Mouse (Mus musculus): ENCODE results near the gene Lama1.

Gene Lama1

DNA sequence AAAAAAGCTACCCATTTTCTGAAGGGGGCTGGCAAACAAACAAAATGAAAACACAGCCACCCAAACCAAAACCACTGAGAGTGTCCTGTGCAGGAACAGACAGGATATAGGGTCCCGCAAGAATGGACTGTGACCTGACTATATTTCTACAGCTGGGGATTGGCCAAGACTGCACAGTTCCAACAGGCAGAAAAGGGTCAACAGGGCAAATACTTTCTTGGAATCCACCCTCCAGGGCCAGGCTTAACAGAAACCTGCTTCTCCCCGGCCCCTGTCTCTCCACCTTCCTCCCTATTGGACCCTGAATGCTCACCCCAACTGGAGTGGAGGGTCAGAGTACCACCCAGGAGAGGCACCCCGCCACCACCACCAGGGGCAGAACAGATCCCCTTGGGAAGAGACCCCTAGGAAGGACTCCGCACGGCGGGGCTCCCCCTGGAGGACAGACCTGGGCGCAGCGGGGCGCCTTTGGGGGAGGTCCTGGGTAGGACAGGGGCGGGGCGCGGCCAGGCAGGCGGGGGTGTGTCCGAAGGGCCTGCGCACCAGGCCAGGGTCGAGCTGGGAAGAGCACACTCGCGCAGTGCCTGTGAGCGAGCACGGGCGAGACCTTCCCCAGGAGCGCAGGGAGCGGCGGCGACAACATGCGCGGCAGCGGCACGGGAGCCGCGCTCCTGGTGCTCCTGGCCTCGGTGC, at the start of gene Lama1:
TSS of gene Lama1 (plus strand) at position 566 of the 693 bp plus-strand sequence.
- peak; percentile 47 for DNase-seq (ENCODE audit: low read depth)

DNA sequence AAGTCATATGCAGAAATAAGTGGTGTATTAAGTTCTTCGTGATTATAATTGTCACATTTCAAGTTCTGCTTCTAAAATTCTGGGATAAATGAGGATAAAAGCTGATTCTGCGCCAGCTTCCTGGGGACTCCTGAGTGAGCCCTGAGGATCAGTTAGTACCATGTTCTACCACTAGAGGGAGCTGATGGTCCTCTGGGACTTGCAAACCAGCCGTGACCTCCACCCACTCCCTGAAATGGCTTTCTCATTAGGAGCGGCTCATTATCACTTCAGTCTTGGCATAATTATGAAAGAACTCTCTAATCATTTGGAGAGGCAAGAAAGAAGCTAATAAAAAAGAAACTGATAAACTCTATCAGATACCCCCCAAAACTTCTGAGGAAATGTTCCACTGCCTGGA, 45.6 kb upstream of the Lama1 start:
- peak; percentile 42 for DNase-seq (ENCODE audit: low read depth)

DNA sequence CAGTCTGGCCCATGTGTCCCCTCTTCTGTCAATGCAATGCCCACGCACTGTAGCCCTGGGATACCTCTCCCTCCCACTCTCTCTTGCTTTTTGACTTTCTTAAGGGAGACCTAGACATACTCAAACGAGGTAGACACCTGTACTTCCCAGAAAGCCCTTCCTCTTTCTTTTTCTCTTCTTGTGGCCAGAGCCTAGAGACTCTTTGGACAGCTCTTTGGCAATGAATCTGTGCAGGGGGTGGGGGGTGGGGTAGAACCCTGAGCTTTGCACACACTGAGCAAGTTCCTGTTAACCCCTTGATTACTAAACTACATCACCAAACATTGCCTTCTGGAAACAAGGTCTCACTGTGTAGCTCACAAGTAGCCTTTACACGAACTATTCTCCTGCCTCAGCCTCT, 32.8 kb upstream of the Lama1 start:
- DNase-seq (ENCODE audit: low read depth) = no peak

DNA sequence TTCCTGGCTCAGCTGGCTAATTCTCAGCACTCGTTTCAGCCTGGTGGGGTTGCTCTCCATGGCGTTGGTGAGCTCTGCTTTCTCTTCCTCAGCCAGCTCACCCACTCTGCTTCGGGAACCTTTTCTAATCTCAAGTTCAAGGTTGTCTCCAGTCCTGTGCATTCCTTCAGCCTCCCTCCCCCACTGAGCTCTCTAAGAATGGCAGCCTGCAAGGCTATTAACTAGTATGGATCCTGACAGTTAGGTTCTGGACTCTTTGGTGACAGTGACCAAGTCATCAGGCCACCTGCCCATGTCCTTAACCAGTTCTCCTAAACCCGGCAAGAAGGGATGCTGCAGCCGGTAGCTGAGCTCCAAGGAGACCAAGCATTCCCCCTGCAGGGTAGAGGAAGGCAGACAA, 30.1 kb upstream of the Lama1 start:
- no peak for DNase-seq (ENCODE audit: low read depth)

DNA sequence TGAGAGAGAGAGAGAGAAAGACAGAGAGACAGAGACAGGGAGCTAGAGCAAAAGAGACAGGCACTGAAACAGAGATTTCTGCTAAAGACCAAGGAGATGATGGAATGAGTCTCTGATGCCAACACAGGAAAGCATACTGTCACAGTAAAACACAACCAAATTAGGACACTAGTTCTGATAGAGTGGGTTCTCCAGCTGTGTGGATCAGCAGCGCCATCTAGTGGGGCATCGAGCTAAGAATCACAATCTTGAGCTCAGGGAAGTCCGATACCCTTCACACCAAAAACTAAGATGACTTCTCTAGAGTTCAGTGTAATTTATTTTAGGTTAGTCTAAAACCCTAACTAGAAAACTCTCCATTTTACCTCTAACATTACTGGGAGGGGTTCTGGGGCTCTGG, 29.1 kb upstream of the Lama1 start:
- peak; percentile 33 for DNase-seq (ENCODE audit: low read depth)

DNA sequence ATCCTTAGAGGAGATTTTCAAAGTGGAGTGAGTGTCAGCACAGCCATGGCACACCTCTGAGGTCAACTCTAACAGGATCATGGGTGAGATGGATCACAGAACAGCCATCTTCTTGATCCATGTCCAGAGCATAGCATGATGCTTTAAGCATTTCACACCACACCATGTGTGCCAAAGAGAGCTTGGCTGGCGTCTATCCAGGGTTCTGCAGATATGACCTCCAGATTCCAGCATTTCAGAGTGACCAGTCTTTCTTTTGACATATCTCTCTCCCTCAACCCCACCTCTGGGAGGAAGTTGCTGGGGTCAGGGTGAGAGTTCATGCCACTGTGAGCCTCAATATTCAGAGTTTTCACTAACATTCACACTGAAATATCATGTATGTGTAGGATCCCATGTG, 18.5 kb upstream of the Lama1 start:
- DNase-seq (ENCODE audit: low read depth) = no peak

DNA sequence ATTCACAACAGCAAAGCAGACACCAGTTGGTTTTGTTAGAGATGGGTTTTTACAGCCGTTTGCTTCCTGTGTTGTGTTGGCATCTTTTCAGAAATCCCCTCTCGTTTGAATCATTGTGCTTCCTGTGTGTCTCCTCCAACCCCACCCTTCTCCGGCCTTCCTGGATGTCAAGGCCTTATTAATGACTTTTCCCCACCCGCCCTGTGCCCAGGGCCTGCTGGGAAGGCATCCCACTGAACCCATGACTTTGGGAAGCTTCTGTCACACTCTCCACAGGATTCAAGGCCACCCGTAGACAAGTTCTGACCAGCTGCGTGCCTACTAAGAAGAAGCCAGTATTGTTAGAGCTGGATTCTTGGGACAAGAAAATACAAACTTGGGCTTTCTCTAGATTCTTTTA, 16.0 kb upstream of the Lama1 start:
- DNase-seq (ENCODE audit: low read depth) = no peak

DNA sequence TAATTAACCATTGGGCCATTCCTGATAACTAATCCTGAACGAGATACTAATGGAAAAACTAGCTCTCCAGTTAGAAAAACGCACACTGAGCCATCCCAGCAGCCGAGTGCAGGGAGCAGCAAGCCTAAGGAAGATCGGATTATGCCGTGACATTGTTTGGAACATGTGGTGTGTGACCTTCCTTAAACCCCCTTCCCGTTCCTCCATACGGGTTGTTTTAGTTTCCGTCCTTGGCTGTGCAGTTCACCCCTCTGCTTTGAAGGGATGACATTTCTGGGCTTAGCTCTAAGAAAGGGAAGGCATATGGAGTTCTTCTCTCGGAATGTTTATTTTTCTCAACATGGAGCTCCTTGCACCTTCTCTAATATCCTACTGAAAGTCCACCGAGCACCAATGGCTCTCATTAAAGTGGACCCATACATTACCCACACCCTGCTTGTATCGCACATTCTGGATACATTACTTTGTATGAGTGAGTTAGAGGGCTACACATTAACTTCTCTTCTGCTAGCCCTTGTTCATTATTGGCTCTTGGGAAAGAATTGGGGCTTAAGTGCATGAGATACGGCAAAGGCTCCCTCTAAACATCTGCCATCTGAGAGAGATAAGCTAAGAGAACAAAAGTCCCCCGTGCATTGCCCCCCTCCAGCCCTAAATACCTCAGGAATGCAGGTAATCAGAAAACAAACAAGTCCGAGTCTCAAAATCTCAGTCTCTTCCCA, 11.9 kb upstream of the Lama1 start:
- DNase-seq (ENCODE audit: low read depth) = no peak

DNA sequence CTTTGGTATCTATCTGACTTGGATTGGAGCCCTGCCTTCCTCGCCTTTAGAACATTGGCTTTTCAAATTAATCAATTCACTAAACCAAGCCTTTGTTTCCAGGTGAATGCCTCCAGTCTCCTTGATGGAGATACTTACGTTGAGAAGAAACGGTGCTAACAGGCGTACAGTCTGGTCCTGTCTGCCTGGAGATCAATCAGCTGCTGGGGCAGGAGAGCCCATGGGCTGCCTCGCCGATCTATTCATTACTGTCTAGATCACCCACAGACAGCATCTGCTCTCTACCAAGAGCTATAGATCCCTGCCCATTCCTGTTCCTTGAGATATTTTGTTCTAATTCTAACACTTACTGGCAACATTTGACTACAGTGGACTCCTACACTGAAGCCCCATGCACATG, 9.6 kb upstream of the Lama1 start:
- DNase-seq (ENCODE audit: low read depth) = no peak

DNA sequence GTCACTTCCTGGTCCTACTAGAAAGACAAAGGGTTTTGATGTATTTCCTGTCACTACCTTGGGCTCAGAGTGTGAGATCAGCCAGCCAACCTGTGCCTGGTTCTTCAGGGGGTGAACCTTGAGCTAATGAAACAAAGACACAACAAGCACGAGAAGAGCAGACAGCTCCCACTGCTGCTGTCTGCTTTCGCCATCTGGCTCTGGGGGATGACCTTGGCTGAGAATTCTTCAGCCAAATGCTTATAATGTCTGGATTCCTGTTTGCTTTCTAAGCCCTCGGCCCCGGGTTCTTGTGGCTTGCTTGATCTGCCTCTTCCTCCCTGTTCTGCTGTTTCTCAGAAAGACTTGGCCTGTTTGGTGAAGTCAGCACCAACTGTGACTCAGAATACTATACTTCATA, 6.4 kb upstream of the Lama1 start:
- no peak for DNase-seq (ENCODE audit: low read depth)

DNA sequence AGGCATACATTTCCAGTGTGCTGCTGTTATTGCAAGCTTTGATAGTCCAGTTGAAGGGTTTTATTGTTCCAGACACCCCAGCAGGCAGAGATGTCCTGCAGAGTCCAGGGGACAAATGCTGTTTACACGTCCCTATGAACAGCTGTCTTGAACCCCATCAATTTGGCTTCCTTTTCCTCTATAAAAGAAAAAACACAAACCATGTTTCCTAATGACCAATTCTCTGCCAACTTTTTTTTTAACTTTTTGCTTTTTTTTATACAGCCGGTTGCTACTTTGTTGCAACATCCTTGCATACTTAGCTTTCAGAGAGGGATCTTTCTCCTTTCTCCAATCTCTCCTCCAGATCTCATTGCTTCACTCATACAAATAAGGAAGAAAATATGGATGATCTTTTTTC, 4.4 kb upstream of the Lama1 start:
- DNase-seq (ENCODE audit: low read depth) = no peak

DNA sequence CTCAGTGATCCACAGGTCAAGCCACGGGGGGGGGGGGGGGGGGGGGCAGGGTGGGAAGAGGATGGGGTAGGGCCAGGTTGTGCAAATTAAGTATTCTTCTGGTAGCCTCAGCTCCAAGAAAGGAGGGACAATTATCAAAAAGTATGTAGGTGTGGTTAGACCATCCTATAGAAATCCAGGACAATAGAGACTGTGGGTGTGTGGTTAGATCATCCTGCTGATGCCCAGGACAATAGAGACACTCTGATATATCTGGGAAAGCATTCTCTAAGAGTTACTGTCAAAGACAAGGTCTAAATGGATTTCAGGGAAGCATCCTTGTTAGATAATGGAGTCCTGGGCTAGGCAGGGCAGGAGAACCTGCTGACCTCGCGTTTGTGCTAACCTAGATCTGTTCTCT, 3.2 kb upstream of the Lama1 start:
- no peak for DNase-seq (ENCODE audit: low read depth)

DNA sequence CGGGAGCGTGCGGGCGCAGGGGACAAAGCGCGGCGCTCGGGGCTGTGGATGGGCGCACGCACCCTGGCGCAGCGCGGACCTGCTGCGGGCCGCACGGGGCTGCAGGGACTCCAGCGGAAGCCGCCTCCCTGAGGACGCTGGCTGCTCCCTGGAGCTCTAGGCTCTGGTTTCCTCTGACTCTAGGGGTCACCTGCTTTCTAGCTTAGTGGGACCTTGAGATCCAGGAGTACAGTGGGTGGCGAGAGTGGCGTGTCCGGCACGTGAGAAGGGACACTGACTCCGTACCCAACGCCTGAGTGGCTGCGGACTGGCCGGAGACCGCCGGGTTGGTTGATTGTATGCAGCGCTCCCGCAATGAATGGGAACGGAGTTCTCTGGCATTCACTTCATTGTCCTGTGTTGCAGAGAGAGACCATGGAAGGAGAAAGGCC, 417 bp downstream of the Lama1 start:
- DNase-seq (ENCODE audit: low read depth) = no peak

DNA sequence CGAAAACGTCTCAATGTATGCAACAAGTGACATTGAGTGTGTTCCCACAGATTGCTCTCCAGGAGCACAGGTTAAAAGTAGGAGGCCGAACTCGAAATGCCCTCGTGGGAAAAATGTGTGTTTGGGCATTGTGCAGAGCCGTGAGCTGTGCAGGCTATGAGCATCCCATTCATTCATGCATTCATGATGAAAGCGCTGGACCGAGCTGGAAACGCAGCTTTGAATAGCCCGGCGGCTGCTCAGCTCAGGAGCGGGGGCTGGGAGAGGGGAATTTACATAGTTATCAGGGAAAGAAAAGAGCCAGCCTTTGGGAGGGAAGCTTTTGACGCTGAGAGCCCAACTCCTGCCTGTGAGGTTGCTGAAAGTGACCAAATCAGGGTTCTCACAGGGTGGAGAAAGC, 1.2 kb downstream of the Lama1 start:
- no peak for DNase-seq (ENCODE audit: low read depth)

DNA sequence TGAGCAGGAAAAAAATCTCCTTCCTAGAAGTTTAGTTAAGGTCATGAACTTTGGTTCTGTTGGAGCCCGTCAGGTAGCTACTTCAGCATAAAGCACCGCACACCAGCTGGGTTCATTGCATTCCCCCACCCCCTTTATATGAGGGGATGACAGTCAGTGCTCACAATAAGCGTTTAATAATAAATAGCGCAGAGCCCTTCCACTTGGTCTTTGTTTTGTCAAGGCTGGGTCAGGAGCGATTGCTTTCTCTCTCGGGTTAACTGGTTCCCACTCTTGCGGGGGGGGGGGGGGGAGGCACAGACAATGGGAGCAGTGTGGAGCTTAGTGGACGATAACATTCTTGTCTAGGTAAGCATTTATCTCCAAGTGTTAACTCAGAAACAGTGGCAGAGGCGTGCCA, 4.7 kb downstream of the Lama1 start:
- no peak for DNase-seq (ENCODE audit: low read depth)

DNA sequence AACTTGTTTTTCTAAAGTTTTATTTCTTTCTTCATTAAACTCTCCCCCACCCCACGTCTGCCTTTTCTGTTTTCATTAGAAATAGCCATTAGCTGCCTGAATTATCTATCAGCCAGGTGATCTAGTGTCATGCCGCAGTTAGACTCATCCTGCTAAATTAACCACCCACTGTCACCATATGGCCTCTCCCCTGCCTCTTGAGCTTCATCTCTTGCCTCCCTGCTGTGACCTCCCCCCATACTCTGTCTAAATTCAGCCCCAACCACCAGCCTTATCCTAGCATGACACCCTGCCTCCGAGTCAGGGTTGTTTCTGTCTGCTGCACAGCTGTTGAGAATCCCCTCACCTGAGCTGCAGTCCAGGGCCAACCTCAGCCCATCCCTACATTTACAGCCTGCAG, 5.9 kb downstream of the Lama1 start:
- no peak for DNase-seq (ENCODE audit: low read depth)

DNA sequence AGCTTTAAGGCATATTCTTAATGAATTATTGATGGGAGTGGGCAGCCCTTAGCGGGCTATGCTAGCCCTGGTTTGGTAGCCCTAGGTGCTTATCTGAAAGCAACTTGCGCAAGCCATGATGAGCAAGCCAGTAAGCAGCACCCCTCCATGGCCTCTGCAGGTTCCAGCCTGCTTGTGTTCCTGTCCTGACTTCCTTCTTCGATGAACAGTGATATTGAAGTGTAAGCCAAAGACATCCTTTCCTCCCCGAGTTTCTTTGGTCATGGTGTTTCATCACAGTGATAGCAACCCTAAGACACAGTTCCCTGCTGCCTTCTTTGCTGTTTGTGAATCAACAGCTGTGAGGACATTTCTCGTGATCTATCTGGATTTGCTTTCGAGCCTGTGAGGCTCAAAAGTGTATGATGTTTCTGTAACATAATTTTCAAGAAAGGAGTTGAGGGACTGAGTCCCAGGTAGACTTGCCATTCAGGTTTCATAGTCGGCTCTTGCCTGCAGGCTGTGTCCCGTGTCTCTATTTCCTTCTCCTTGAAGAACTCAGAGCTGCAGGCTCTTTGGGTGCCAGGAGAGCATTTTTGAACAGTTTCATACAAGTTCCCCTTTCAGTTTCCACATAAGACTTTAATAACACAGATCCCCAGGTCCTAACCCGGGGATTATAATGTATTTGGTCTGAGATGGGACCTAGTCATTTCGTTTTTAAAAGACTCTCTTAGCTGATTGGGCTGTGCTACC, 8.1 kb downstream of the Lama1 start:
- DNase-seq (ENCODE audit: low read depth) = no peak

DNA sequence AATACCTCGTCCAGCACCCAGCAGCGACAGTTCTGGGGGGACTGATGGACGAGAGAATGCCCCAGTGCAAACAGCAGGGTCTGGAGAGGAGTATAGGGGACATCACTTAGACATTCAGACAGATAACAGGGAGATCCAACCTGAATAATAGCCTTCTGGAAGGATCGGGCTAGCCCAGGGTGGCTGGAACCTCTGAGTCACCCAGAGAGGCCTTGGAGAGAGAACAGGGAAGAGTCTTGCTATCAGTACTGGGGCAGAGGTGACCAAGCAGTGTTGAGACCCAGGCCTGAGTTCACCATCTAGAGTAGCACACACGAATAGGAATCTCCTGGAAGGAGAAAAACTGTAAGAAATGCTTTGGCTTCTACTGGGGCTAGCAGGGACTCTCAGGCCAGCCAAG, 9.3 kb downstream of the Lama1 start:
- DNase-seq (ENCODE audit: low read depth) = no peak

DNA sequence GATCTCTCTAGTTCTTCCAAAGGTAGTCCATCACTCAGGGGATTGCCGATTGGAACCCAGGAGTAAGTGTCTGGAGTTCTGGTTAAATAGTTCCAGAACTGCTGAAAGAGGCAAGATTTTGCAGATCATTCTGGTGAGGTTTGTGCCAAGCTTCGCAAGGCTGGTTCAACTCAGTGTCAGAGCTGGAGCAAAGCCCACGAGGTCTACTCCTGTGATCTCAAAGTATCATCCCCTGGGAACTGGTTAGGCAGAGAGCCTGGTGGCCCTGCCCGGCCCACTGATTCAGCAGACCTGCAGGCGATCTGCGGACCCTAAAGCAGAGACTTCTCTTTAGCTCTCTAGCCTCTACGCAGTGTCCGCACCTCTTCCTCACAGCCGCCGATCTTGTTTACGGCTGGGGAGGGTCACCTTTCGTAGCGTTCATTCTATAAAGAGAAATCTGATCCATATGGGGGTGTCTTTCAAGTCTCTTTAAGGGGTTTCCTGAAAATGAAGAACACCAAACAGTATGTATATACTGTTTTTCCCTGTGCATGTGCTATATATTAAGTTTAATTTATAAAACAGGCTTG, 10.8 kb downstream of the Lama1 start:
- no peak for DNase-seq (ENCODE audit: low read depth)

DNA sequence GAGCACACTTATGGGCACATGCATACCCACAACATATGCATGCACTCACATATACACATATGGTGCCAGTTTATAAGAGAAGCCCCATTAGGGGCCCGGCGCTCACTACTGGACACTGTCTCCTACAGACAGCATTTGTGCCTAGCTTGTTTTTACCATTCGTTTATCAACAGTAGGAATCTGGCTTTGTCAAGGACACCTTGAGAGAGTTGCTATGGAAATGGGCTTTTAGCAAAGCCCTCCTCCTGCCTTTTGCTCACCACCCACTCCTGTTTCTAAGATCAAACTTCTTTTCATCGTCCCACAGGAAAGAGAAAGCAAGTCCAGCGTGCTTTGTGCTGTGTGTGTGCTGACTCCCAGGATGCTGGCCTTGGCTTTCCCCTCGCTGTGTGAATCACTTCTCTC, 13.3 kb downstream of the Lama1 start:
- DNase-seq (ENCODE audit: low read depth) = no peak

DNA sequence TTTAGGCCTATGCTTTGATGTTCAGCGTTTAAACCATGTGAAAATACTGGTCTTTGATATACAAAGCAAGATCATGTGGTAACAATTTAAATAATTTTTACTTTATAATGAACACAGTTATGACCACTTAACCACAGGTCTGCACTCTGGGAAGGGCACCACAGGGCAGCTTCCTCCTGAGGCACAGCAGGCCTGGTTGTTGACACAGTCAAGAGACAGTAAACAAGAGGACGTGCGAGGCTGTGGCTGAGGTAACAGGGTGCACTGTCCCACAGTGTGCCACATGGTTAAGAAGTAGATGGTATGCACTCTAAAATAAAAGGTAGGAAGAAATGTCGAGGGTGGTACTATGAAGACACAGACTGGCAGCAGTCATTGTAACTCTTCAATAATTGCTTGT, 14.3 kb downstream of the Lama1 start:
- DNase-seq (ENCODE audit: low read depth) = no peak

DNA sequence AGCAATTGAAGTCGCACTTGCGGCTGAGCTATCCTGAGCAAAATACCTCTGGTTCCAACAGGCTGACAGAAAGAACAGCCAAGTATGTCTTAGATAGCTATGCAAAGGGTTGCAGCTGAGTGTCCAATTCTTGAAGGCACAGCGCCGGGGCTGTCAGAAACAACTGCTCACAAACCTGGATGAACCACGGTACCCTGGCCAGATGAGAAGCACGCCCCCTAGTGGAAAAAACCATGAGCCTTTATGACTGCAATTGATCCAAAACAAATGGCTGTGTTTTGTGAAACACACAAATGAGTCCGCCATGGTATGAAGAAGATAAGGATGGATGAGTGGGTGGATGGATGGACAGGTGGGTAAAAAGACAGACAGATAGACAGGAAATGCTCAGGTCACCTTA, 15.9 kb downstream of the Lama1 start:
- no peak for DNase-seq (ENCODE audit: low read depth)

DNA sequence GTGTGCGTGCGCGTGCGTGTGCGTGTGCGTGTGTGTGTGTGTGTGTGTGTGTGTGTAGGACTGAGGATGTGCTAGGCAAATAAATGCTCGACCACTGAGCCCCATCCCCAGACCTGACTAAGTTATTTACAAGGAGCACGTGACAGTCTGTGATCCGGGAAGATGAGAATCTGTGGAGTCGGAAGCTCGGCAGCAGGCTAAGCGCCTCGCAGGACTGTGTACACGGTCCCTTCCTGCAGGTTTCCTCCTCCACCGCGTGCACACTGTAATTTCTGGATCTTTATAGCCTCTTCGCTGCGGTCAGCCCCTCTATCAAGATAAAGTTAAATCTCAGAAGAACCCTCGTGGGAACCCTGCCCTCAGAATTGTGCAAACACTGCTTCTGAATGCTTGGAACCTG, 18.4 kb downstream of the Lama1 start:
- DNase-seq (ENCODE audit: low read depth) = no peak

Measured in c-Kit-positive CD71-negative TER-119-negative erythroid progenitor cells, embryonic 14.5 days (primary cell).